Mouse (Mus musculus) lung, embryonic 15.5 days (tissue): ENCODE measurements around the gene Icos. TPM values are rescaled to one million over a fixed set of nuclear protein-coding genes. Genes with fewer than 3 reads are reported as not detected.

Experiments
- ATAC-seq: fragments of 200-750 bp; cut with Nextera tagmentation; 2 replicates; pipeline ENCODE4 v1.8.0; 2017; ENCODE audit warnings: moderate number of reproducible peaks, borderline replicate concordance; ENCODE audit not compliant: low FRiP score, low TSS enrichment; ENCODE audit errors: extremely low read depth
- H3K27ac ChIP-seq: fragments of 300-500 bp; sonication (generic); 2 replicates; pipeline ENCODE4 v1.5.1; 2015; ENCODE audit warnings: moderate library complexity, mild to moderate bottlenecking, inconsistent platforms
- H3K27me3 ChIP-seq: fragments of 300-500 bp; sonication (generic); 2 replicates; pipeline ENCODE4 v1.6.1; 2015; ENCODE audit warnings: inconsistent platforms
- H3K36me3 ChIP-seq: fragments of 300-500 bp; sonication (generic); 2 replicates; pipeline ENCODE4 v1.6.1; 2015; ENCODE audit warnings: inconsistent platforms
- H3K4me1 ChIP-seq: fragments of 300-500 bp; sonication (generic); 2 replicates; pipeline ENCODE4 v1.6.1; 2015; ENCODE audit warnings: inconsistent platforms
- H3K4me2 ChIP-seq: fragments of 300-500 bp; sonication (generic); 2 replicates; pipeline ENCODE4 v1.6.1; 2015; ENCODE audit warnings: inconsistent platforms, mild to moderate bottlenecking, moderate library complexity
- H3K4me3 ChIP-seq: fragments of 300-500 bp; sonication (generic); 2 replicates; pipeline ENCODE4 v1.5.1; 2015; ENCODE audit warnings: mild to moderate bottlenecking, inconsistent platforms
- H3K9ac ChIP-seq: fragments of 300-500 bp; sonication (generic); 2 replicates; pipeline ENCODE4 v1.6.1; 2015; ENCODE audit warnings: inconsistent platforms
- H3K9me3 ChIP-seq: fragments of 300-500 bp; sonication (generic); 2 replicates; pipeline ENCODE4 v1.6.1; 2016; ENCODE audit warnings: inconsistent platforms
- WGBS: fragments of 180-500 bp; shearing (Covaris S2); methylation state at CpG from one replicate; pipeline ENCODE4 v1.1.7; 2015; 5-methylcytosine and 5-hydroxymethylcytosine counted together
- polyA plus RNA-seq: library from polyadenylated mRNA; unstranded; fragments of >200 nt; fragmentation: Nextera tagmentation; extraction: Ambion mirVana; gene quantifications from 2 replicates; pipeline ENCODE4 v1.2.1, GENCODE M21; 2015

The Icos gene
- polyA plus RNA-seq, 1 experiment from 2014 or later, result 0.81 TPM

- no peaks in the 10 kb centered on the region for H3K4me1 ChIP-seq
- ATAC-seq, result no peak
- H3K9me3 ChIP-seq, result no peaks in the 10 kb centered on the region
- WGBS, result 69% methylated on average over 3 of the region's 3 CpGs
- no peaks in the 10 kb centered on the region for H3K27me3 ChIP-seq
- no peak overlapping the region for H3K4me3 ChIP-seq
- no peaks in the 10 kb centered on the region for H3K36me3 ChIP-seq
- H3K9ac ChIP-seq, result no peak overlapping the region
- no peak overlapping the region for H3K27ac ChIP-seq
- H3K4me2 ChIP-seq, result no peak overlapping the region
Observed at GRCm38 (mm10) chr1:61046055-61046705, 68.5 kb downstream of the Icos start.

GRCm38 (mm10) chr1:61047336-61047735 is 69.6 kb downstream of the Icos start:
- H3K4me3 ChIP-seq, result no peak overlapping the region
- WGBS, result 73% methylated on average over 3 of the region's 3 CpGs
- no peaks in the 10 kb centered on the region for H3K27me3 ChIP-seq
- no peak for ATAC-seq
- H3K27ac ChIP-seq, result no peak overlapping the region
- no peaks in the 10 kb centered on the region for H3K9me3 ChIP-seq
- H3K36me3 ChIP-seq, result no peaks in the 10 kb centered on the region
- no peak overlapping the region for H3K4me2 ChIP-seq
- no peak overlapping the region for H3K9ac ChIP-seq
- H3K4me1 ChIP-seq, result no peaks in the 10 kb centered on the region

Other genes with a start within 250 kb of the Icos start
- gene Ctla4, start 90.9 kb upstream of the Icos start, polyA plus RNA-seq, result 0.08 and 1.2 TPM in 2 replicates